Mouse (Mus musculus) spleen, postnatal 4 days (tissue): Measurements from ENCODE around the gene Sh3pxd2a.
A peak's percentile ranks its signal among the peaks of the same experiment; 100 is the strongest.

Experiments used
- DNase-seq, 2 experiments: peaks; one replicate each; pipeline ENCODE4 v3.0.0; 2022; ENCODE audit warnings: low spot score in 2 of 2

Sh3pxd2a gene

DNA sequence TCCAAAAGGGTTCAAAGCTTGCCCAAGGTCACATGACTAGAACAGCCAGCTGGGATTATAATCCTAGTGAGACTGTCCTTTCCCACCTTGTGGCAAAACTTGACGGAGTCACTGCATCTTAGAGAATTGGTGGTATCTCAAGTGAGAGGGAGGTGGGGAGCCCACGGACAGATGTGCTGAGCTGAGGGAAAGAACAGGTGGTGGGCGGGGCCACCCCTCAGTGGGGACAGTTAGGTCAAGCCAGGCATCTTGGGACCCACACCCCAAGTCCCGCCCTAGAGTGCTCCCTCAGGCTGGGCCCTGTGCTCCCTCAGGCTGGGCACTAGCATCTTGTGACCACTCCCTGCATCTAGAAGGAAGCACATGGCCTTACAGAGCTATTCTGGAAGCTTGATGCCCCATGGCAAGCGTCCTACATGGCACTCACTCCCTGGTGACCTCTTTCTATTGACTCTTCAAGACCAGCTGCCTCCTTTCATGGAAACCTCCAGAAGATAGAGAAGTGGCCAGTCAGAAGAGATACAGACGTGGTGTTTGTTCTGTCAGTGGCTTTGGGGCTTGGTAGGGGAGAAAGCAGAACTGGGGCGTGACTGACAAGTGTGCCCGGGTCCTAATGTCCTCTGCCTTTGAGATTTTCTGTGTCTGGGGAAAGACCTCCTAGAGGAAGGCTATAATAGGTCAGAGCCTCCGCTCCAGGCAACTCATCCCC, 24.3 kb downstream of the Sh3pxd2a start:
- no peak for DNase-seq

DNA sequence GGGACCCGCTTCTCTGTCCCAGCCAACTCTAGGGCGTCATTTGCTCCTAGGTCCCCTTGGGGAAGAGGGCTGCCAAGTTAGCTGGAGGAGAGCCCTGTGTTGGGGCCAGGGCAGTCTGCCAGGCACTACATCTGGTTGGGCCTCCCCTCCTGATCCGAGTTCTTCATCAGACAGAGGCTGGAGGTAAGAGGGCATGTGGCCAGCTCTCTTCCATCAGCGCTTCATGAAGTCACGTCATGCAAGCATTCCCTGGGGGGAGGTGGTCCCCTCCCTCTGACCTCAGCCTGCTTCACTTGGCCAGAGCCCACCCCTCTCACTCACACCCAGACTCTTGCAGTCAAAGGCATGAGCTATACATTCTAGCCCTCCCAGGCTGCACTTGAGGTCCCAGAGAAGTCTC, 25.8 kb downstream of the Sh3pxd2a start:
- no peak for DNase-seq

DNA sequence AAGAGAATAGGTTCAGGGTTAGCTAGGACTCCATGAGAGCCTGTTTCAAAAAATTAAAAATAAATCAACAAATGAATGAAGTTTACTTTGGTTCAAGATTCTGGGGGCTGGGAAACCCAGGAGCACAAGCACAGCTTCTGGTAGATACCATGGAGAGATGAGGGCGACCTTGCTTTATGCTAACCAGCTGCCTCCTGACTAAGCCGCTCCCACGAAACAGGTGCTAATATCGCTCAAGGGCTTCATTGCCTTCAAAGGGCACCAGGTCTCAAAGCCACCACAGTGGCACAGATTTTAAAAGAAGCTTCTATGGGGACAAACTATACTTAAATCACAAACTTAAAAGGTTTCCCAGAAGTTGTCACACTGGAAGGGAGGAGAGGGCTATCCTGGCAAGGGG, 27.2 kb downstream of the Sh3pxd2a start:
- DNase-seq, result no peak

DNA sequence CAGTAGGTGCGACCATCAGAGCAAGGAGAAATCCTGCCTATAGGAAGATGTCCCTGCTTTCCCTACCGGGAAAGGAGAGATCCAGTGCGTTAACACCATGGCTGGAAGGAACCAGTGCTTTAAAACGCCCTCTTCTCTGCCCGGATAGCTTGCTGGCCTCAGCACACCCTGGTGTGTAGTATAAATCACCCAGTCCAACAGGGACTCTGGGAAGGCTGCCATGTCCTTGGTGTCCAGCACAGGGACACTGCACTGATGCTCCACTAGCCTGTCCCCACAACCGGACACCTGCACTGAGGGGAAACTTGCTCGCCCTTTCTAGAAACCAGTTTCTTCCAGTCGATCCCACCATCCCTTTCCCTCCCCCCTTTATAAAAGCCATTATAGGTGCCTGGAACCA, 28.0 kb downstream of the Sh3pxd2a start:
- no peak for DNase-seq

DNA sequence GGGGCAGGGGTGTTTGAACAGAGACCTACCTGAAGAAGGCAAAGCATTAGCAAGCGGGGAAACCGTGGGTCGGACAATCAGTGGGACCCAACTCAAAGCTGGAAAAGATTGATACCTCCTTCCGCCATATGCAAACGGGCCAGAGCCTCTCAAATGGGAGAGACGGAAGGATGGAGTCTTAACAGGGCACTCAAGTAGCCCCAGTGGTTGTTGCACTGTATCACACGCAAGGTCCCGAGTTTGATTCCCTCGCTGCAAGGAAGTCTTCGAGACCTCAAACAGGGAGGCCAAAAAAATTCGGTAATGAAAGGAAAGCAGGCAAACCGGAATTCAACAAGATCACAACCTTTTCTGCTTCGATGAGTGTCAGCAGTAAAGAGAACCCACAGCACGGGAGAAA, 29.5 kb downstream of the Sh3pxd2a start:
- no peak for DNase-seq

DNA sequence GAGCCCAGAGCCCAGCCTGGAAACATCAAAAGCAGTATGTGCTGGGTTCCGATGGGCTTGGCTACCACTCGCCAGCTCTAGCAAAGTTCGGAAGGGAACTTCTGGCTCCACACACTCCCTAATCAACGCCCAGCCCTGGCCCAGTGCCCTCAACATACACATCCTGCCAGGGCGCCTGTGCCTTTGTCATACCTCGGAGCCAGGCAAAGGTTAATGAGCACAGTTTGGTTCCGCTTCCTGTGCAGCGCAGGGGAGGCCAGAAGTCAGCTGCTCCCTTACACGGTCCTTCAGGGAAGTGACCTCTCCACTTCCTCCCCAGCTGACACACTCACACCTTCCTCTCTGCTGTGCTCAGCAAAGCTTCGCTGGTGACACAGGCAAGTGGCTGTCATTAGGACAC, 31.9 kb downstream of the Sh3pxd2a start:
- DNase-seq, result peak; percentile 70 to 84

DNA sequence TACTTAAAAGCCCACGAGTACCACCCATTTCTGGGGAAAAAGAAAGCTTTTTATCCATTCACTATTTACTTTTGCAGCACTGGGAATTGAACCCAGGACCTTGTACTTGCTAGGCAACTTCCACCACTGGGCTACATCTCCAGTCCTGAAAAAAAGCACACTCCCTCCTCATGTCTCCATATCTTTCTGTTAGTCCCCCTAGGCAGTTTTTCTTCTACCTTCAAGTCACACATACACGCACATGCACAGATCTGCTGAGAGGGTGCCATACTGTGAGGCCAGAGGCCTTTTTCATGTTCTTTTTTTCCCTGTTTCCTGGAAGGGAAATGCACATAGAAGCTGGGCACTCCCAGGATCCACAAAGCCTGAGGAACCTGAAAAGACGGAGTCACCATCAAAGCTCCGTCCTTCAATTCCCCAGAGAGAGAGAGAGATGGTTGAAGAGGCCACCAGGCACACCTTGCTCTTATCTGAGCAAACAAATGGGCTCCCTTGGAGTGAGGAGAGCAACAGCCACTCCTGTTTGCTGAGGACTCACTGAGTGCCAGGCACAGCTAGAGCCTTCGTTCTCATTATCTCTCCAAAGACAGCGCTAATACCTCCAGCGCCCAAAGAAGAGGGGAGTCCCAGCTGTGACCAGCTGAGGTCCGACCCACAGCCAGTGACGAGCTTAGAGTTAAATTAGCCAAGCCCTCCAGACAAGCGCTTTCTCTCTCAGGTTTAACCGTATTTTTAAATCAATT, 32.8 kb downstream of the Sh3pxd2a start:
- peak in 1 of 2 experiments; percentile 61 for DNase-seq

DNA sequence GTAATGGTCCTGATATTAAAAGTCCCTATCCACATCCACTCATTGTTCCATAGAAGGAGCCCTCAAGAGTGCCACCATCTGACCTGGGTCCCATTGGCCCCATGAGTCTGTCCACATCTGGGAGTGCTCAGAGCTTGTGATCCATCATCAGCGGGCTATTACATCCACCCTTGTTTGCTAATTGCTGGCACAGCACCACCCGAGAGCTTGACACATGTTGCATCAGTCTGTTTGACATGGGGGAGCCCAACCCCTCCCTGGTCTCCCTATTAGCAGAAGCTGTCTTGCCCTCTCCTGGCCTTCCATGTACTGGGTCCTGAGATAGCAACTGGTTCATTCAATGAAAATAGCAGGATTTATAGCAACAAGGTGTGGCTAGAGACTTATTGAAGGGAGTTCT, 34.0 kb downstream of the Sh3pxd2a start:
- DNase-seq, result no peak

DNA sequence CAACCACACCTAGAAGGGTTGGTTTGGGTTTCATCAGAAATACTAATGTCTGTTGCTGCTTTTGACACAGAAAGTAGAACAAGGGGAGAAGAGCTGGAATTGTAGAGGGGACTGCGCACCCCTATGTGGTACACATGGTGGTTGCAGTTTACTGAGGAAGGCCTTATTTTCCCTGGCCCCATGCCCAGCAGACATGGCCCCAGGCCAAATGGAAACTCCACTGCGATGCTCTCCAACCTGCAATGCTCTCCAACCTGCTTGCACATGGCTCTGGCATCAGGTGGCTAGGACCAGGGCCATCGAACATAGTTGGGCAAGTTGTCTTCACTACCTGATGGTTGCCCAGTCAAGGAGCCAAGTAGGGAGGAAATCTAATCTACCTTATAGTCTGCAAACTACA, 35.0 kb downstream of the Sh3pxd2a start:
- DNase-seq, result no peak

DNA sequence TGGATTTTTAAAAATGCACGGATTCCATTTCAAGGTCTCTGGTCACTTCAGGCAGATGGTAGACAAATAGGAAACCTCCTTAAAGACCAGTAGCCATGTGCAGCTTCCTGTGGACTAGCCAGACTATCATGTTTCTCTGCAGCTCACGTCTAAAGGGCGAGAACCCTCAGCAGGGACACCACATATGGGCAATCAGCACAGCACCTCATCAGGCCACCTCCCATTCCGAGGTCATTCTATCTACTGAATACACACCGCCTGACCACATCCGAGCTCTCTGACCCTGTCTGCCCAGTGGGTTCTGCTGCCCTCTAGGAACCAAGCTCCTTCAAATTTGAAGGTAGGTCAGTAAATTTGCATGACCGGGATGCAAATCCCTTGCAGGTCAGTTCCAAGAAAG, 35.4 kb downstream of the Sh3pxd2a start:
- no peak for DNase-seq

DNA sequence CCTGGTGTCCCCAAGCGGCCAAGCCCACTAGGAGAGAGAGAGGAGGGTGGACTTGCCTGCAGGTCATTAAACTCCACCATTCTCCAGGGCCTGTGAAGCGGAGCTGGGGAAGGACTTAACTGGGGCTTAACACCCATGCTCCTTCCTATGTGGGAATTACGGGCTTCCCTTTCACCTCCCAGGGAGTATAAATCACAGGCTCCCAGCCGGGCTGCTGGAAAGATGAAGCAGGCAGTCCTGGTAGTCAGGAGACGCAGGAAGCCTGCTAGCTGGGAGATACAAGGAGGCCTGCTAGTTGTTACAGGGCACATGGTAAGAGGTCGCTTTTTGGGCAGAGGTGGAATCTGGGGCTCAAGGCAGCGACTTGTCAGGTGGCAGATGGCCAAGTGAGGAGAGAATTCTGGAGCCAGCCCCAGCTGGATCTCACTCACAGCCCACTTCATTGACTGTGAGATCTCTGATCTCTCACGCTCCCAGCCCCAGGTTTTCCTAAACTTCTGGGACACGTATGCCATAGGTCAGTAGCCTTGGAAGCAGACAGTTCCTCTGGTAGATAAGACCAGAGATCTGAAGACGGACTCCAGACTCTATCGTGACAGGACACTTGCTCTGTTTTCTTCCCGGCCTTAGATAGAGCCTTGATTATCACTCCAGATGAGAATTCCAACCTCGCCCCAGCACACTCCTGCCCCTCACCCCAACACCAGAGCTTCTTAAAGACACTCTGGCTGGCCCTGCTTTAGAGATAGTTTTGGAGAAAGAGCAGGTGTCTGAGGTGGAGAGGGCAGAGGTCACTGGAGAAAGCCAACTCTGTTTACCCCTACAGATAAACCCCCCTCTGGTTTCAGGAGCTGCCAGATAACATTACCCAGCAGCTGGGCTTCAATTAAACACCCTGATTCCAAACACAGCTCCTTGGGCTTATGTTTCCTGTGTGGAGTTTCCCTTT, 36.1 kb downstream of the Sh3pxd2a start:
- no peak for DNase-seq

DNA sequence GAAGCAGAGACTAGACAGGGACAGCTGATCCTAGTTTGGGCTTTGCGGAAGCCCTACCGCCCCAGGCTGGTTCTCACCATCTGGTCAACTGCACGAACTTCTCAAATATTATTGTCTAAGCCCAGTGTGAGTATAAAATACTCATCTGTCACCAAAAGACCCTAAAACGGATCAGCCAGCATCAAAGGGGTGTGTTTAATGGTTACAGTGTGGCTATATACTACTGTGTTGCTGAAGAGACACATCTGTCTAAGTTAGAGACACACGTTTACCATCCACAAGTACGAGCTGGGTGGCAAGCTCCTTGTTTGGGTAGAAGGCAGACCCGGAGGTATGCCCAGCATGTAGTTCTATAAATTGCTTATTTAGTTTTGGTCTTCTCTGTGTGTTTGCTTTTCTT, 40.6 kb downstream of the Sh3pxd2a start:
- DNase-seq, result no peak

DNA sequence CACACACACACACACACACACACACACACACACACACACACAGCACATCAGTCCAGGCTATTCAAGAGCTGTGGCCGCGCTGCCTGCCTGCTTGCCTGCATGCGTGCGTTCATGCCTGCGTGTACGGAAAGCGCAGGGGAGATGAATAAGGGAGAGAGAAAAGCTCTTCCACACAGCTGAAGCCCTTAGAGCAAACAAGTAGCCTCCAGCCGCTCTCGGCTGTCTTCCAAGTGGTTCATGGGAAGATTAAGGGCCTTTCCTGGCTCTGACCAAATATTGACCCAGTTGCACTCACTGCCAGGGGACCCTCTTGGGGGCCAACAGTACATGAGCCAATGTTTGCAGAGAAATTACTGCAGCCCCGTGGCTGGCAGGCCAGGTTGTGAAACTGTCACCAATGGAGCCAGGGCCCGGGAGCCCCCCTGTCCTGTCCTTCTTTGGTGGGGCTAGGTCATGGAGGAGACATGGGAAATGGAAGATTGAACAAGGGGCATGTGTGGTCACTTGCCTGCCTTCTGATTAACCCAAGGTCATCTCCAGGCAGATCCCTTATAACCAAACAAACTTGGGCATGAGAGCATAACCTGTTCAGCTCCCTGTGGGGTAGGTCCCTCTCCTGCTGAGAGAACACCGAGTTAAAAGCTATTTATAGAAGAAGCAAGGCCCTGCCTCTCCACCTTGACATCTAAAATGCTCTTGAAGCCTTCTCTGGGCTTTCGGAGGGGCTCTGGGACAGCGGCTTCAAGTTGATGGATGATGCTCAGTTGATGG, 42.9 kb downstream of the Sh3pxd2a start:
- no peak for DNase-seq

DNA sequence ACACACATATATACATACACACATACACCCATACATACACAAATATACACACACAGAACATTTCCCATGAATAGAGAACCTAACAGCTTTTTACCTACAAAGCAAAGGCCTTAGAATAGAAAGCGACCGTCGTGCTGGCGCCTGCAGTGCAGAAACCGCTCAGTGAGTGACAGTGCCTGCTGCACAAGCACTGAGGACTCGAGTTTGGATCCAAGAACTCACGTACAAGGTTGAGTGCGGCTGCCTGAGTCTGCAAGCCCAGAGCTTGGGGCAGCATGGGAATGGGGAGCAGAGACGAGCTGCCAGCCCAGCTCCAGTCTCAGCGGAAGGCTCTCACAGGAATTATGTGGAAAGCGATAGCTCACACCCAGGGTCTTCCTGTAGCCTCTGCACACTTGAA, 43.7 kb downstream of the Sh3pxd2a start:
- DNase-seq, result no peak

DNA sequence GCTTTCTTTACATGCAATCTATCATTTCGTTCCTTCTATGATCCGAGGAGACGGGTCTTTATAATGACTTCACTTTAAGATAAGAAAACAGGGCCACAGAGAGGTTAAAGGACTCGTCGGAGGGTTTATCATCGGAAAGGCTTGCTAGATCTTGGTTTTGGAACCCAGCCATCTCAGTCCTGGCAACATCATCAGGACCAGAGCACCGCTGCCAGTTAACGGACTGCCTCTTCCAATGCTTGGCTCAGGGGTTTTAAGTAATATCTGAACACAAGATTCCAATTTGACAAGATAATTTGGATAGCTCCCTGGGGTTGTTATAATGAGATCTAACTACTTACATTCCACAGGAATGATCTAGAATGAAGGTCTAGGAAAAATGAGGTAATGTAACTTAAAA, 45.0 kb downstream of the Sh3pxd2a start:
- no peak for DNase-seq

DNA sequence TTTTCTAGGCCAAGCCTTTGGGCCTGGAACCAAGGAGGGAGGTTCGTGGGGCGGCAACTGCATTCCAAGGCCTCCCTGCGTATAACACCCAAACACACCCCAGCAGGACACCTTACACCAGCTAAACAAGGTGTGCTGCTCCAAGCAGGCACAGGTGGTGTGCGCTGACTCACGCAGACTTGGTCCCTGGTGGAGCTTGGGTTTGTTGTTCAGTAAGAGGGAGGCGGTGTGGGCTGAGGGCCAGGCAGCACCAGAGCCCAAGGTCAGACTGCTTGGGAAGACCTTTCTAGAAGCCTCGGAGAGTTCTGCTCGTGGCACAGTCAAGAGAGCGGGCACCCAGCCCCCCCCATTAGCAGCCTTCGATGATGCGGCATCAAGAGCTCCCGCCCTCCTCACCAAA, 48.0 kb downstream of the Sh3pxd2a start:
- no peak for DNase-seq

DNA sequence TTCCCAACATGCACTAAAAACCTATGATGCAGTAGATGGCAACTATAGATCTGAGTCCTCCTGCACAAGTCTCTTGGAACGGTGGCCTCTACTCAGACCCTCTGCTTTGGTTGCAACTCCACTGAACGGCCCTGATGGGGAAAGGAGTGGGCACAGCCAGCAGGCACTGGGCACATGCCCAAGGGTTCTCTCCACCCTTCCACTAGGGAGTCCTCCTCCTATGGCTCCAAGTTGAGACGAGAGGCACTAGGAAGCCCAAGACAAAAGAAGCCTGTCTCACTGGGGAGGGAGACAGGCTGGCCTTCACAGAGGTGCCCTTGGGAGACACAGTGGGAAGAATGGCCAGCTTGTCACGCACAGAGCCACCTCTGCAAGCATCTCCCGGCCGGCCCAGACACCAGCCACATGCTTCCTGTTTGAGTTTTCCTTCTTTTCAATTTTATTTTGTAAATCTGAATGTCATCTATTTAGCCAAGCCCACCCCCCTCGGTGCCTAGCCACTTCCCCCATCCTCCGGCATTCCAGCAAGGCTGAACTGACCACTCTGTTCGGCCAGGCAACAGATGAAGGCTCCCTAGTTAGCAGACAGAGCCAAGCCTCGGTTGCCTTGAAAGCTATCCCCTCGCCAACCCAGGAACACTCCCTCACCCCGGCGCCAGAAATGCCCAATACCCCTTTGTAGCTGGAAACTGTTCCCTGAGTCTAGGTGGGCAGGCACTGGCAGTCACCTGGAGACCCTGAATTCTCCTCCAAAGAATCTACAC, 49.9 kb downstream of the Sh3pxd2a start:
- DNase-seq, result no peak

DNA sequence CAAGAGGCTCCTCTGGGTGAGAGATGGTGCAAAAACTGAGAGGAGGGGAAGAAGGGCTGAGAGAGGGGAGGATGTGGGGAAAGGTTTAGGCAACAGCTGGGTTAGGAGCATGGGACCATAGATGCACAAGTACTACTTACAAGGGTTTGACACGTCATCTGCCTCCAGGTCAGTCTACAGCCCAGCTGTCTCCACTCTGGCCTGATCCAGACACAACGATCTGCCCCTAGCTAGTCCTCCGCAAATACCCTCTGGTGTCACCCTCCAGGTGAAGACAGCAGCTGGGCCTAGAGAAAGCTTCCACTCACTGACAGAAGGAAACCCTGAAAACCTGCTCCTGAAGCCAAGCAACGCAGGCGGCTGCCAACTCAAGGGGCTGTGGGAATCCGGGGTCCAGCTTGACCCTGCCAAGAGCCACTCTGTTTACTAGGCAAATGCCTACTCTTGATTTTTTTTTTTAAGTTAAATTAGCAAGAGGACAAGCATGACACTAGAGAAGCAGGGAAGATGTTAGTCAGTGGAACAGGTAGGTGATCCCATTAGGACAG, 50.7 kb downstream of the Sh3pxd2a start:
- no peak for DNase-seq

DNA sequence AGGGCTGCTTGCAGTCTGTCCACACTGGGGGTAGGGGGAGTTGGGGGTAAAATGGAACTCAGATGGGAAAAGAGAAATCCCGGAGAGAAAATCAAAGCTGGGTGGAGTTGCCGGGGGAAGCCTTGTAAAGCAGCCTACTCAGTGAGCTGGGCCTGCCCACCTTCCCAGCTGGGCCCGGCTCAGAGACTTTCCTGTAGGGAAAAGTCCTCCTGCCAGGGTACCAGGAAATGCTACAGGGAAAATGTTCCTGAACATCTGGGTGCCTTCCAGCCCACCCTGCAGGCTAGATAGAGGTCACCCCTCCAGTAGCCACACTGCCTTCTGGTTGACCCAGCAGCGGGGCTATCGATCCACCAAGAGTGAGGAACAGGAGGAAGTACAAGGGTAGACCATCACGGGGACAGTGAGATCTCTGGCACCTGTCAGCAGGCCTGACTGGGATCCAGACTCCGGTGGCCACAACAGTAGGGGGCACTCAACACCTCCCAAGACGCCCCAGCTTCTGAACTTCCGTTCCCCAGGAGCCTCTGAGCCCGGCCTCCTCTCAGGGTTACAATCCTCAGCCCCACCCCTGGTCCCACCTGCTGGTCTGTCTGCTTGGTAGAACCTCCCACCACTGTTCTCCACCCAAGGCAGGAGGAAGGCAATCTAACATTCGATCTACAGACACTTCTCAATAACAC, 51.5 kb downstream of the Sh3pxd2a start:
- no peak for DNase-seq

DNA sequence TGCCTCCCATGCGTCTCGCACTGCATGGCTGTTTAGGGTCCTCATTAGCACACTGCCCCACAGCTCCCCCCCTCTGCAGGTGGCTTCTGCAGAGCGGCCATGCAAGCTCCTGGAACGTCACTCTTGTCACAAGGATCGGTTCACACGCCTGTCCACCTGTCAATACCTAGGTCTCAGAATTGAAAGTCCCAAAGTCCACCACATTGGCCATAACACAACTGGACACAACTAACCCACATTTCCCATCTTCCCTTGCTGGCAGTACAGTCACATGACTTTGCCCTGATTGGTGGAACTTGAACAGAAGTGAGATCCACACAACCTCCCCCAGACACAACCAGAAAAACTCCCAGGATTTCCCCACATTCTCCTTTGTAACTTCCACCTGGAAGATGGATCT, 53.9 kb downstream of the Sh3pxd2a start:
- no peak for DNase-seq
